Mouse (Mus musculus) hindbrain, embryonic 12.5 days (tissue): ENCODE measurements at regions not wholly inside any gene's neighbourhood (a gene's known extent, or its start where the extent isn't known, plus 50 kb on each side); places are given as distances from the start of the nearest gene placed in this dataset.
A peak's percentile ranks its signal among the peaks of the same experiment; 100 is the strongest.

Experiments used
- ATAC-seq: fragments of 200-750 bp; cut with Nextera tagmentation; 2 replicates; pipeline ENCODE4 v1.8.0; 2017; ENCODE audit warnings: moderate TSS enrichment; ENCODE audit not compliant: low FRiP score
- H3K27ac ChIP-seq: fragments of 300-500 bp; sonication (generic); 2 replicates; pipeline ENCODE4 v1.5.1; 2016; ENCODE audit warnings: mild to moderate bottlenecking
- H3K27me3 ChIP-seq: fragments of 300-500 bp; sonication (generic); 2 replicates; pipeline ENCODE4 v1.6.1; 2016; ENCODE audit warnings: mild to moderate bottlenecking
- H3K36me3 ChIP-seq: fragments of 300-500 bp; sonication (generic); 2 replicates; pipeline ENCODE4 v1.6.1; 2016; ENCODE audit warnings: mild to moderate bottlenecking
- H3K4me1 ChIP-seq: fragments of 300-500 bp; sonication (generic); 2 replicates; pipeline ENCODE4 v1.6.1; 2016
- H3K4me2 ChIP-seq: fragments of 300-500 bp; sonication (generic); replicated peaks from 2 replicates; pipeline ENCODE4 v1.6.1; 2016; ENCODE audit warnings: mild to moderate bottlenecking
- H3K4me3 ChIP-seq: fragments of 300-500 bp; sonication (generic); 2 replicates; pipeline ENCODE4 v1.5.1; 2016; ENCODE audit warnings: mild to moderate bottlenecking
- H3K9ac ChIP-seq: fragments of 300-500 bp; sonication (generic); 2 replicates; pipeline ENCODE4 v1.6.1; 2016; ENCODE audit warnings: mild to moderate bottlenecking, moderate library complexity
- H3K9me3 ChIP-seq: fragments of 300-500 bp; sonication (generic); replicated peaks from 2 replicates; pipeline ENCODE4 v1.6.1; 2016; ENCODE audit warnings: mild to moderate bottlenecking
- WGBS: fragments of 180-500 bp; shearing (Covaris S2); methylation state at CpG from one replicate; pipeline ENCODE4 v1.1.7; 2016; 5-methylcytosine and 5-hydroxymethylcytosine counted together

GRCm38 (mm10) chr11:71446641-71447040, 216.1 kb upstream of the Nlrp1b start:
- H3K27me3 ChIP-seq = no peaks in the 10 kb centered on the region
- WGBS = 50% methylated on average over 5 of the region's 5 CpGs
- no peak for ATAC-seq

GRCm38 (mm10) chr11:71447841-71448745, 217.6 kb upstream of the Nlrp1b start:
- no peak overlapping the region for H3K9ac ChIP-seq
- no peaks in the 10 kb centered on the region for H3K36me3 ChIP-seq
- no peak overlapping the region for H3K4me2 ChIP-seq
- WGBS = 64% methylated on average over 10 of the region's 10 CpGs
- H3K4me3 ChIP-seq = no peak overlapping the region
- H3K4me1 ChIP-seq = 0 out of 2 replicates have a peak, but pooled peaks cover 2% of the 10 kb centered on the region
- H3K27me3 ChIP-seq = no peaks in the 10 kb centered on the region
- ATAC-seq = no peak
- no peaks in the 10 kb centered on the region for H3K9me3 ChIP-seq
- H3K27ac ChIP-seq = peak overlapping the region; percentile 24; the same call in 1 of the 2 replicates

More at GRCm38 (mm10) chr11:71446641-71447040, 216.1 kb upstream of the Nlrp1b start:
- Histone ChIP-seq H3K36me3 (no peaks in the 10 kb centered on the region), H3K9me3 (no peaks in the 10 kb centered on the region), H3K9ac (no peak overlapping the region), H3K27ac (no peak overlapping the region), H3K4me1 (0 out of 2 replicates have a peak, but pooled peaks cover 5% of the 10 kb centered on the region), H3K4me3 (no peak overlapping the region), H3K4me2 (no peak overlapping the region)

DNA sequence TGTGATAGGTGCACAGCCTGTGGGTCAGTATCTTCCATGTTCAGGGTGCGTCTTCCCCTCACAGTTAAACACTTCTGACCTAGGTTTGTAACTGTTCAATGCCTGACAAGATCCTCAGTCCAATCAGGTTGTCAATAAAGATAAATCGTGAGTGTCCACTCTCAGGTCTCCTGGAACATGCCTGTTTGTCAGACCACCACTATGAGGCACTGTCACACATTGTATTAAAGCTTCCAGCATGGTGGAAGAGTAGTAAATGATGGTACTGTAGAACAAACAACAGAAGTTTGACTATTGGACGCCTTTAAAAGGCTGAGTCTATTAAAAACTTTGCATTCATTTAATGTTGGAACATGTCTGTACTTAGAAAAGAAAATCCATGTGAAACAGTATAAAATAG, 249.6 kb upstream of the Nlrp1b start:
- 77% methylated on average over 3 of the region's 3 CpGs for WGBS
- no peak for ATAC-seq
- H3K36me3 ChIP-seq = no peaks in the 10 kb centered on the region

GRCm38 (mm10) chr11:71497863-71498262, 251.9 kb upstream of the Wscd1 start:
- Histone ChIP-seq H3K4me2 (no peak overlapping the region), H3K27me3 (peaks cover 5% of the 10 kb centered on the region; the same call in 1 of the 2 replicates), H3K4me3 (no peak overlapping the region), H3K9me3 (no peaks in the 10 kb centered on the region), H3K36me3 (no peaks in the 10 kb centered on the region), H3K4me1 (peaks cover 17% of the 10 kb centered on the region), H3K9ac (no peak overlapping the region), H3K27ac (peak overlapping the region; percentile 73)
- ATAC-seq = peak; percentile 95
- WGBS = 15% methylated on average over 5 of the region's 5 CpGs

More for the DNA sequence above, 249.6 kb upstream of the Nlrp1b start:
- no peak overlapping the region for H3K9ac ChIP-seq
- H3K27ac ChIP-seq = no peak overlapping the region
- no peaks in the 10 kb centered on the region for H3K9me3 ChIP-seq
- H3K4me2 ChIP-seq = no peak overlapping the region
- no peaks in the 10 kb centered on the region for H3K4me1 ChIP-seq
- H3K27me3 ChIP-seq = no peaks in the 10 kb centered on the region
- no peak overlapping the region for H3K4me3 ChIP-seq

DNA sequence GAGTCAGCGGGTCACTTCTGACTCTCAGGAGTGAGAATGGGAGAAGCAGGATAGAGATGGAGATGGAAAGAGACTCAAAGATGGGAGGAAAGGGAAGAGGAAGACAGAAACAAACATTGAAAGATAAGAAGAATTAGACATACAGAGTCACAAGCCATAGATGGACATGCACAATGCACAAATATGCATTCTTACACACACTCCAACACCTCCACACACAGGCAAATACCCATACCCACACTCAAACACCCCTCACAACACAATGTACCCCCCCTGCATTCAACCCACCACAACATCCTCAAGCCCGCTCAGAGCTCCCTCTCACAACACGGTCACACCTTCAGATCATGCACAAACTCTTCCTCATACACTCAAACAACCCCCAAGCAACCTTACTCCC, 251.4 kb upstream of the Wscd1 start:
- Histone ChIP-seq H3K9ac (no peak overlapping the region), H3K4me3 (no peak overlapping the region), H3K27ac (peak overlapping the region; percentile 73), H3K9me3 (no peaks in the 10 kb centered on the region), H3K4me1 (peaks cover 17% of the 10 kb centered on the region), H3K4me2 (no peak overlapping the region), H3K27me3 (peaks cover 5% of the 10 kb centered on the region; the same call in 1 of the 2 replicates), H3K36me3 (no peaks in the 10 kb centered on the region)
- WGBS = 48% methylated on average over 3 of the region's 3 CpGs
- ATAC-seq = peak; percentile 49

DNA sequence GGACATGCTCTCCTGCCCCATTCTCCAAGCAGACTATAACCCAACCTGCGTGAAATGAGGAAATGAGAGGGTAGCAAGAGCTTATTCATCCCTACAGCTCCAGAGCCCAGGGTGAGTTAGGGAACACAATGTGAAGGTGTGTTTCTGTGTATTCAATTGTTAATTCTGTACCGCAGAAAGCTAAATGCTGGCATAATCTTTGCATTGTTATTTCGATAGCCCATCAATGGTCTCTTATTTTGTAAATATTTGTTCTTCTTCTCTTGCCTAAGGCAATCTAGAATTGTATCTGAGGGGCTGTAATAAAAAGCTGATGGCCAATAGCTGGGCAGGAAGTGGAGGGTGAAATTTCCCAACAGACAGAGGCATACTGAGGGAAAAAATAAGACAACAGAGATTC, 247.6 kb upstream of the Wscd1 start:
- ATAC-seq = no peak
- Histone ChIP-seq H3K9ac (no peak overlapping the region), H3K9me3 (no peaks in the 10 kb centered on the region), H3K4me2 (no peak overlapping the region), H3K36me3 (no peaks in the 10 kb centered on the region), H3K4me1 (peaks cover 17% of the 10 kb centered on the region), H3K27ac (no peak overlapping the region), H3K4me3 (no peak overlapping the region), H3K27me3 (peaks cover 5% of the 10 kb centered on the region; the same call in 1 of the 2 replicates)
- WGBS = 84% methylated on average over 3 of the region's 3 CpGs

DNA sequence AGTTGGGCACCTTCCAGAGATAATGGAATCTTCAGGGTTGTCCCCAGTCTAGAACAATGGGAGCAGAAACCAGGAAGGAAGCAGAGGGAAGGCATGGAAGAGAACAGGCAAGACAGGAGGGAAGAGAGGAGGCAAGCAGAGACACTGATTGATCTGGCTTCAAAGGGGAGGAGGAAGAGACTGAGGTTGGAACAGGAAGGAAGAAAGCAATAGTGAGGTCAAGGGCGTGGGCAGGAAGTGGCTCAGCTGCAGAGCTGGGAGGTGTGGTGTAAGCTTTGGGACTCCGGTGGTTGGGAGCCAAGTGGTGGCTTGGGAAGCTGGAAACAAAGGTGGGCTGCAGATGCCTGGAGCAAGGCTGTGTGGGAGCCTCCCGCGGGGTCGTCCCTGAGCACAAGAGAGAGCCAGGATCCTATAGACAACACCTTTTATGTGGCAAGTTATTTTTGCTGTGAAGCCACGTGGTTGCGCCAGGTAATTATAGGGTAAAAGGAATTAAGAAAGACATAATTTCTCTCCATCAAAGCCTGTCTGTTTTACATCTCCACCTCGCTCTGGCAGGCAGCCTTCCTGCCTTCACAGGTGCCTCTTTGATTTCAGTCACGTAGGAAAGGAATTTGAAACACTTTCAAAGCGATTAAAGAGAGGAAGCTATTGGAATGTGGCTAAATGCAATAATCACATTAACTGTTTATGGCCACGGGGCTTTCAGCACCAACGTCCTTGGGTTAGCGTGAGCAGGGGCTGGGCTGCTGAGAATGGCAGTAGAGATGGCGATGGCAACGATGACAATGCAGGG, 237.3 kb upstream of the Wscd1 start:
- Histone ChIP-seq H3K4me1 (peaks cover 17% of the 10 kb centered on the region), H3K36me3 (no peaks in the 10 kb centered on the region), H3K4me3 (no peak overlapping the region), H3K4me2 (no peak overlapping the region), H3K9me3 (no peaks in the 10 kb centered on the region), H3K27me3 (no peaks in the 10 kb centered on the region), H3K27ac (no peak overlapping the region), H3K9ac (no peak overlapping the region)
- WGBS = 79% methylated on average over 15 of the region's 15 CpGs
- no peak for ATAC-seq

DNA sequence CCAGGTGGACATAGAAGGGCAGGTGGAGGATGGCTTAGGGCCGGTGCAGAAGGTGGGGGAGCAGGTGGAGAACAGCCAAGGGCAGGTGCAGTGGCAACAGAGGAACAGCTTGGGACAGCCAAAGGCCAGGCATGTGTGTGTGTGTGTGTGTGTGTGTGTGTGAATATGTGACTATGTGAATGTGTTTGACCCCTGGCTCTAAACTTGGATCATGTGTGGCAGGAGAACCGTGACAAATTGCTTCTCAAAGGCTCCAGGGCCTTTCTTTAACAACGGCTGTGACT, 236.7 kb upstream of the Wscd1 start:
- ATAC-seq = no peak
- H3K9ac ChIP-seq = no peak overlapping the region
- no peaks in the 10 kb centered on the region for H3K9me3 ChIP-seq
- H3K27me3 ChIP-seq = no peaks in the 10 kb centered on the region
- H3K27ac ChIP-seq = no peak overlapping the region
- WGBS = 59% methylated on average over 3 of the region's 3 CpGs
- H3K4me3 ChIP-seq = no peak overlapping the region
- peaks cover 22% of the 10 kb centered on the region for H3K4me1 ChIP-seq
- H3K36me3 ChIP-seq = no peaks in the 10 kb centered on the region
- H3K4me2 ChIP-seq = no peak overlapping the region

GRCm38 (mm10) chr11:71515264-71515663, 234.5 kb upstream of the Wscd1 start:
- Histone ChIP-seq H3K27ac (no peak overlapping the region), H3K4me2 (no peak overlapping the region), H3K9me3 (no peaks in the 10 kb centered on the region), H3K9ac (no peak overlapping the region), H3K4me1 (peaks cover 23% of the 10 kb centered on the region), H3K36me3 (no peaks in the 10 kb centered on the region), H3K27me3 (no peaks in the 10 kb centered on the region), H3K4me3 (no peak overlapping the region)
- 34% methylated on average over 6 of the region's 6 CpGs for WGBS
- ATAC-seq = no peak

- Histone ChIP-seq H3K9me3 (no peaks in the 10 kb centered on the region), H3K27ac (peak overlapping the region; percentile 52; the same call in 1 of the 2 replicates), H3K4me1 (peaks cover 23% of the 10 kb centered on the region), H3K4me2 (no peak overlapping the region), H3K27me3 (no peaks in the 10 kb centered on the region), H3K4me3 (no peak overlapping the region), H3K9ac (no peak overlapping the region; the same call in 1 of the 2 replicates), H3K36me3 (no peaks in the 10 kb centered on the region)
- WGBS = 16% methylated on average over 5 of the region's 5 CpGs
- ATAC-seq = peak; percentile 61
These were observed 232.3 kb upstream of the Wscd1 start for GRCm38 (mm10) chr11:71517377-71517776.

DNA sequence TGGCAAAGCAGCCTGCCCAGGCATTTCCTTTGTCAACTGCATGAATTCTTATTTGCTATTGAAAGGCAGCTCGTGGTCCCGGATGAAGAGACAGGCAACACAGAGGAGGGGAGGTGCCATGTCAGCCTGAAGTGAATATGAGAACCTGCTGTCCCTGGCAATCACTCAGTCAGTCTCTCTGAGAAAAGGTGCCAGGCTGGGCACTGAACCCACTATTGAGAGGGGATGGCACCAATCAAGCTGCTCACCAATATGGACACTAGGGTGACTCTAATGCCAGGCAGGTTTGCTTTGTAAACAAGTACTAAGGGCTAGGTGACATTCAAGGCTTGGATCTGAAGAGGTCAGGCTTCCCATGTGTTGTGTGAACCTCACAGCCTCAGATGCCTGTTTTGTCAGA, 222.0 kb upstream of the Wscd1 start:
- Histone ChIP-seq H3K9ac (no peak overlapping the region), H3K4me1 (no peaks in the 10 kb centered on the region), H3K4me3 (no peak overlapping the region), H3K27me3 (no peaks in the 10 kb centered on the region), H3K4me2 (no peak overlapping the region), H3K9me3 (no peaks in the 10 kb centered on the region), H3K27ac (no peak overlapping the region), H3K36me3 (no peaks in the 10 kb centered on the region)
- 65% methylated on average over 2 of the region's 2 CpGs for WGBS
- no peak for ATAC-seq

- Histone ChIP-seq H3K27ac (no peak overlapping the region), H3K4me1 (no peaks in the 10 kb centered on the region), H3K9me3 (no peaks in the 10 kb centered on the region), H3K4me3 (no peak overlapping the region), H3K9ac (no peak overlapping the region), H3K4me2 (no peak overlapping the region), H3K27me3 (no peaks in the 10 kb centered on the region), H3K36me3 (no peaks in the 10 kb centered on the region)
- no peak for ATAC-seq
- WGBS = 95% methylated on average over 4 of the region's 4 CpGs
These were observed 221.1 kb upstream of the Wscd1 start for GRCm38 (mm10) chr11:71528588-71528987.
